Mouse (Mus musculus): ENCODE data around the gene Rpgrip1l. TPM values are rescaled to one million over a fixed set of nuclear protein-coding genes. Genes with fewer than 3 reads are reported as not detected.

Gene Rpgrip1l
- polyA plus RNA-seq, 1 experiment: 0.13 TPM

GRCm38 (mm10) chr8:91207676-91208075, 105.4 kb downstream of the Rpgrip1l start:
- no peak for TF ChIP-seq GATA1 (IDR thresholded peaks at IDR 0.05; ENCODE audit: low read length)

GRCm38 (mm10) chr8:91205897-91206296, 107.2 kb downstream of the Rpgrip1l start:
- TF ChIP-seq GATA1 (IDR thresholded peaks at IDR 0.05; ENCODE audit: low read length): no peak

GRCm38 (mm10) chr8:91201184-91201583, 111.9 kb downstream of the Rpgrip1l start:
- TF ChIP-seq GATA1 (IDR thresholded peaks at IDR 0.05; ENCODE audit: low read length): no peak

GRCm38 (mm10) chr8:91199876-91200275, 113.2 kb downstream of the Rpgrip1l start, which contains the start of gene Aktip:
Gene Aktip (minus strand): TSS chr8:91199976.
- no peak for TF ChIP-seq GATA1 (IDR thresholded peaks at IDR 0.05; ENCODE audit: low read length)

GRCm38 (mm10) chr8:91198036-91198435, 115.0 kb downstream of the Rpgrip1l start:
- TF ChIP-seq GATA1 (IDR thresholded peaks at IDR 0.05; ENCODE audit: low read length): no peak

- no peak for TF ChIP-seq GATA1 (IDR thresholded peaks at IDR 0.05; ENCODE audit: low read length)
Measured at GRCm38 (mm10) chr8:91197233-91197632, 115.8 kb downstream of the Rpgrip1l start.

- TF ChIP-seq GATA1 (IDR thresholded peaks at IDR 0.05; ENCODE audit: low read length): no peak
Measured at GRCm38 (mm10) chr8:91196661-91197060, 116.4 kb downstream of the Rpgrip1l start.

- no peak for TF ChIP-seq GATA1 (IDR thresholded peaks at IDR 0.05; ENCODE audit: low read length)
Measured at GRCm38 (mm10) chr8:91194081-91194480, 119.0 kb downstream of the Rpgrip1l start.

- no peak for TF ChIP-seq GATA1 (IDR thresholded peaks at IDR 0.05; ENCODE audit: low read length)
Measured at GRCm38 (mm10) chr8:91192941-91193340, 120.1 kb downstream of the Rpgrip1l start.

- no peak for TF ChIP-seq GATA1 (IDR thresholded peaks at IDR 0.05; ENCODE audit: low read length)
Measured at GRCm38 (mm10) chr8:91190816-91191340, 122.2 kb downstream of the Rpgrip1l start.

- TF ChIP-seq GATA1 (IDR thresholded peaks at IDR 0.05; ENCODE audit: low read length): no peak
Measured at GRCm38 (mm10) chr8:91188152-91188551, 124.9 kb downstream of the Rpgrip1l start.

GRCm38 (mm10) chr8:91186372-91186771, 126.7 kb downstream of the Rpgrip1l start:
- no peak for TF ChIP-seq GATA1 (IDR thresholded peaks at IDR 0.05; ENCODE audit: low read length)

- no peak for TF ChIP-seq GATA1 (IDR thresholded peaks at IDR 0.05; ENCODE audit: low read length)
Measured at GRCm38 (mm10) chr8:91177708-91178107, 135.4 kb downstream of the Rpgrip1l start.

- TF ChIP-seq GATA1 (IDR thresholded peaks at IDR 0.05; ENCODE audit: low read length): no peak
Measured at GRCm38 (mm10) chr8:91176176-91176575, 136.9 kb downstream of the Rpgrip1l start.

GRCm38 (mm10) chr8:91171605-91172004, 141.5 kb downstream of the Rpgrip1l start:
- no peak for TF ChIP-seq GATA1 (IDR thresholded peaks at IDR 0.05; ENCODE audit: low read length)

- TF ChIP-seq GATA1 (IDR thresholded peaks at IDR 0.05; ENCODE audit: low read length): no peak
Measured at GRCm38 (mm10) chr8:91170914-91171313, 142.1 kb downstream of the Rpgrip1l start.

GRCm38 (mm10) chr8:91170152-91170551, 142.9 kb downstream of the Rpgrip1l start:
- TF ChIP-seq GATA1 (IDR thresholded peaks at IDR 0.05; ENCODE audit: low read length): no peak

Other genes starting within 250 kb of the Rpgrip1l start
- gene Rbl2, start 243.2 kb downstream of the Rpgrip1l start, polyA plus RNA-seq (2012): 3.4 and 4.5 TPM in 2 replicates
- gene Aktip, start 113.3 kb downstream of the Rpgrip1l start, polyA plus RNA-seq (2012): 2.9 and 4.1 TPM in 2 replicates
- gene Fto, start 263 bp upstream of the Rpgrip1l start, polyA plus RNA-seq (2012): 9.6 and 13.9 TPM in 2 replicates